Mouse (Mus musculus): ENCODE measurements around the gene Aldh1l1.

DNA sequence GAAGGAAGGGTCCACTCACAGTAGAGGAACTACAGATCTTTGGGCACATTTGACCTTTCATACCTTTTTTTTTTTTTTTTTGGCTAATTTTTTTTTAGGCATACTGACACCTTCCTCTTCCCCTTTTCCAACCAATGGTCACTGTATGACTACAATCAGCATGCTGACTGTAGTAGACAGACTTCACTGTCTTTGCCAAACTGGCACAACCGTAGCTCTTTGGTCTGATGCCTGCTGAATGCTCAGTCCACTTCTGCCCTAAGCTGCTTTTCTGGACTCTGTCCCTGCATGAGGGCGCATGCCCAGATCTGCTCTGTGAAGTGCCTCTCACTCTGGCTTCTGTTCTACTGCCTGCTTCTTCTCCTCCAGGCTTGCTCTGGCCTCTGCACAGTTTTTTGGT, 111.4 kb downstream of the Aldh1l1 start:
- TF ChIP-seq POLR2A (IDR thresholded peaks at IDR 0.05; ENCODE audit: low read depth, low read length) (no peak), CTCF (IDR thresholded peaks at IDR 0.05; ENCODE audit: extremely low read depth, insufficient read length, insufficient replicate concordance, low read depth, low read length) (no peak)
